Mouse (Mus musculus): ENCODE results near the gene Vps4a.

DNA sequence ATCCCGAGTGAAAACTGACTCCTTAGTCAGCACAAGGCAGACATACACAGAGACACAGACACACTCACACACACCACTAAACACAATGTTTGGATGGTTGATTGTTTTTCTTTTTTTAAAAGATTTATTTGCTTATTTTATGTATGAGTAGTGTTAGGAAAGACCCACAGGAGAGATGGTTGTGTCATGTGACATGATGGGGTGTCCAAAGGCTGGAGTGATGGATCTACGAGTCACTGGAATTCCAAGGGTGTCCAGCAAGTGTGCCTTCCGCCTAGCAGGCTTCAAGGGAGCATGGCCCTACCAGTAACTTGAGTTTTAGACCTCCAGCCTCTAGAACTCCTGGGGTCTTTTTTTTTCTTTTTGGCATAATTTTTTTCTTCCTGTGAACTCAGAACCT is 1.7 kb upstream of the Vps4a start:
- TF ChIP-seq CTCF (IDR thresholded peaks at IDR 0.05; ENCODE audit: low read depth) (no peak), EP300 (optimal IDR thresholded peaks at IDR 0.05) (no peak)
